Mouse (Mus musculus): ENCODE data around the gene Mrps35. TPM values are rescaled to one million over a fixed set of nuclear protein-coding genes. Genes with fewer than 3 reads are reported as not detected.

Gene Mrps35
- polyA plus RNA-seq, 1 experiment from 2014 or later: 69.9 TPM

GRCm38 (mm10) chr6:147118190-147118589 lies 75.6 kb downstream of the Mrps35 start:
- no peaks in the 10 kb centered on the region for H3K27me3 ChIP-seq
- no peaks in the 10 kb centered on the region for H3K4me1 ChIP-seq
- no peak overlapping the region for H3K4me3 ChIP-seq
- H3K9ac ChIP-seq: no peak overlapping the region
- H3K9me3 ChIP-seq (replicated peaks): no peaks in the 10 kb centered on the region
- H3K27ac ChIP-seq: no peak overlapping the region
- H3K36me3 ChIP-seq: no peaks in the 10 kb centered on the region
- H3K4me2 ChIP-seq (replicated peaks): no peak overlapping the region
- WGBS: 84% methylated on average over 3 of the region's 3 CpGs
- ATAC-seq (ENCODE audit: low FRiP score): no peak

GRCm38 (mm10) chr6:147121320-147121719 lies 78.8 kb downstream of the Mrps35 start:
- no peak for ATAC-seq (ENCODE audit: low FRiP score)
- Histone ChIP-seq H3K9ac (no peak overlapping the region), H3K9me3 (replicated peaks) (no peaks in the 10 kb centered on the region), H3K36me3 (no peaks in the 10 kb centered on the region), H3K4me2 (replicated peaks) (no peak overlapping the region), H3K4me3 (no peak overlapping the region), H3K27ac (no peak overlapping the region), H3K4me1 (no peaks in the 10 kb centered on the region), H3K27me3 (no peaks in the 10 kb centered on the region)
- 55% methylated on average over 6 of the region's 6 CpGs for WGBS

Other genes starting within 250 kb of the Mrps35 start
- 2.2 and 3.0 TPM in 2 replicates for gene Arntl2, start 246.7 kb upstream of the Mrps35 start, polyA plus RNA-seq (2016; fragmentation: Nextera tagmentation; extraction: Ambion mirVana)
- gene Smco2, start 192.7 kb upstream of the Mrps35 start, polyA plus RNA-seq (2016; fragmentation: Nextera tagmentation; extraction: Ambion mirVana): not detected in 2 replicates
- gene Ppfibp1, start 154.3 kb upstream of the Mrps35 start, polyA plus RNA-seq (2016; fragmentation: Nextera tagmentation; extraction: Ambion mirVana): 38.6 and 45.6 TPM in 2 replicates
- gene 1700034J05Rik, start 88.3 kb upstream of the Mrps35 start, polyA plus RNA-seq (2016; fragmentation: Nextera tagmentation; extraction: Ambion mirVana): 0.10 and 0.13 TPM in 2 replicates
- gene Rep15, start 10.2 kb upstream of the Mrps35 start, polyA plus RNA-seq (2016; fragmentation: Nextera tagmentation; extraction: Ambion mirVana): 0.50 and 0.90 TPM in 2 replicates
- gene Mansc4, start 44.3 kb downstream of the Mrps35 start, polyA plus RNA-seq (2016; fragmentation: Nextera tagmentation; extraction: Ambion mirVana): 0.76 and 0.88 TPM in 2 replicates
- 10.5 and 11.9 TPM in 2 replicates for gene Klhl42, start 48.6 kb downstream of the Mrps35 start, polyA plus RNA-seq (2016; fragmentation: Nextera tagmentation; extraction: Ambion mirVana)
- gene Pthlh, start 221.4 kb downstream of the Mrps35 start, polyA plus RNA-seq (2016; fragmentation: Nextera tagmentation; extraction: Ambion mirVana): 11.7 and 11.8 TPM in 2 replicates